Mouse (Mus musculus): ENCODE measurements around the gene Fgfr2. TPM values are rescaled to one million over a fixed set of nuclear protein-coding genes. Genes with fewer than 3 reads are reported as not detected.

Fgfr2 gene
- polyA plus RNA-seq, 1 experiment, result 14.7 TPM

DNA sequence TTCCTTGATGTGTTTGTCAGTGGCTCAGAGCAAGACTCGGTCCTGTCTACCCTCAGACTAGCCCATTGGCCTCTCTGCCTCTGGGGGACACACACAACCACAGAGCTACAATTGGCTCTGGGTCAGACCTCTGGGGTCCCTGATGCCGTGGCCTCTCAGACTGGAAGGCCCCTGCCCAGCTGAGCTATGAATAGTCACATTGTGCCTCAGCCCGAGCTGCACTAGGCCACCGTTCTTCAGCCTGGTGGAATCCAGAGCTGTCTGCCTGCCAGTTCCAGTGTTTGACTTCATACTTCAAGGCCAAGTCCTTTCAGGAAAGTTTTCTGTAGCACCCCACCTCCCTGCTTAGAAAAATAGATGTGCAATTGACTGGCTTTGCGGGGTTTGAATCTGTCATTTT, 434.4 kb downstream of the Fgfr2 start:
- Histone ChIP-seq H3K36me3 (ENCODE audit: control insufficient read depth, insufficient read depth, low read length) (no peaks in the 10 kb centered on the region), H3K4me3 (ENCODE audit: low read depth, low read length) (no peak overlapping the region), H3K27me3 (ENCODE audit: control insufficient read depth, insufficient read depth, low read length) (no peaks in the 10 kb centered on the region), H3K4me1 (ENCODE audit: control insufficient read depth, insufficient read depth, insufficient read length, low read length) (peaks cover 2% of the 10 kb centered on the region; the same call in 1 of the 2 replicates), H3K27ac (ENCODE audit: insufficient read depth, low read depth, low read length) (no peak overlapping the region)
- TF ChIP-seq CTCF (IDR thresholded peaks at IDR 0.05; ENCODE audit: extremely low read depth, insufficient read length, insufficient replicate concordance, low read depth, low read length) (no peak), POLR2A (IDR thresholded peaks at IDR 0.05; ENCODE audit: low read depth, low read length) (no peak)
- WGBS, result 61% methylated on average over 5 of the region's 5 CpGs

DNA sequence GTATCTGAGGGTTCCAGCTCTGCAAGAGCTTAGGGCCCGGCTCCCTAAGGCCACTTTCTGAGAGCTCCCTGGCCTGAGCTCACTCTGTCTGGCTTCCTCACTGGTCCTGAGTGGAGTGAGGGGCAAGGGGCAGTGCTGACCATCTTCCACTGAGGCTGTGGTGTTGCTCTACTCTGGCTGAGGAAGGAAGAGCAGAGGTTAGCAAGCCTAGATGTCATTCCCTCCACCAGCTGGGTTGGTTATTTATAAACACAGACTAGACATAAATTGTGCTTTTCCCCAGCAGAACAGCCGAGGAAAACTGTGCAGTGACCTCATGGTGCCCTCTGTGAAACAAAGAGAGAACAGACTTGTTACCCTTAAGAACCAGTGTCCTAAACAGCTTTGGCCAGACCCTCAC, 435.3 kb downstream of the Fgfr2 start:
- Histone ChIP-seq H3K27ac (ENCODE audit: insufficient read depth, low read depth, low read length) (peak overlapping the region; percentile 18; the same call in 1 of the 2 replicates), H3K27me3 (ENCODE audit: control insufficient read depth, insufficient read depth, low read length) (no peaks in the 10 kb centered on the region), H3K4me3 (ENCODE audit: low read depth, low read length) (no peak overlapping the region), H3K4me1 (ENCODE audit: control insufficient read depth, insufficient read depth, insufficient read length, low read length) (peaks cover 2% of the 10 kb centered on the region; the same call in 1 of the 2 replicates), H3K36me3 (ENCODE audit: control insufficient read depth, insufficient read depth, low read length) (no peaks in the 10 kb centered on the region)
- 63% methylated on average over 2 of the region's 2 CpGs for WGBS
- TF ChIP-seq CTCF (IDR thresholded peaks at IDR 0.05; ENCODE audit: extremely low read depth, insufficient read length, insufficient replicate concordance, low read depth, low read length) (no peak), POLR2A (IDR thresholded peaks at IDR 0.05; ENCODE audit: low read depth, low read length) (no peak)

GRCm38 (mm10) chr7:132686515-132686914, 436.6 kb downstream of the Fgfr2 start:
- H3K36me3 ChIP-seq (ENCODE audit: control insufficient read depth, insufficient read depth, low read length), result no peaks in the 10 kb centered on the region
- 91% methylated on average over 3 of the region's 3 CpGs for WGBS
- TF ChIP-seq POLR2A (IDR thresholded peaks at IDR 0.05; ENCODE audit: low read depth, low read length), result no peak
- no peak for TF ChIP-seq CTCF (IDR thresholded peaks at IDR 0.05; ENCODE audit: extremely low read depth, insufficient read length, insufficient replicate concordance, low read depth, low read length)
- H3K27me3 ChIP-seq (ENCODE audit: control insufficient read depth, insufficient read depth, low read length), result no peaks in the 10 kb centered on the region
- no peak overlapping the region for H3K4me3 ChIP-seq (ENCODE audit: low read depth, low read length)
- H3K27ac ChIP-seq (ENCODE audit: insufficient read depth, low read depth, low read length), result no peak overlapping the region
- peaks cover 2% of the 10 kb centered on the region; the same call in 1 of the 2 replicates for H3K4me1 ChIP-seq (ENCODE audit: control insufficient read depth, insufficient read depth, insufficient read length, low read length)

DNA sequence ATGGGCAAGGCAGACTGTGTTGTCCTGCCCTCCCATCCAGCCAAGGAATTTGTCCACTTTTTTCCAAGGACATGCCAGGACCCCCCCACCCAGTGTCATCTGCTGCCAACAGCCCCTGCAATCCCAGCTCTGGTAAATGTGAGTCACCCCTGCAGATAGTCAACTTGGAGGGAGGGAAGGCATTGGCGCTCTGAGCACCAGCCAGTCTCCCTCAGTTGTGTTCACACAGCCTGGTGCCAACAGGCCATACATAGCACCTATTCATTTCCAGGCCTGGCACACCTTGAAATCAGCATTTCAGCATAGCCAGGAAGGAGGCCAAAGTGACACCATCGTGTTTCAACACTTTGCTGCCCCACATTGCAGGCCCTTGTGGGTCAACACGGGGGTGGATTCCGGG, 439.2 kb downstream of the Fgfr2 start:
- Histone ChIP-seq H3K27ac (ENCODE audit: insufficient read depth, low read depth, low read length) (no peak overlapping the region), H3K27me3 (ENCODE audit: control insufficient read depth, insufficient read depth, low read length) (no peaks in the 10 kb centered on the region), H3K36me3 (ENCODE audit: control insufficient read depth, insufficient read depth, low read length) (no peaks in the 10 kb centered on the region), H3K4me3 (ENCODE audit: low read depth, low read length) (no peak overlapping the region), H3K4me1 (ENCODE audit: control insufficient read depth, insufficient read depth, insufficient read length, low read length) (peaks cover 8% of the 10 kb centered on the region; the same call in 1 of the 2 replicates)
- no peak for TF ChIP-seq POLR2A (IDR thresholded peaks at IDR 0.05; ENCODE audit: low read depth, low read length)
- TF ChIP-seq CTCF (IDR thresholded peaks at IDR 0.05; ENCODE audit: extremely low read depth, insufficient read length, insufficient replicate concordance, low read depth, low read length), result no peak
- 87% methylated on average over 4 of the region's 4 CpGs for WGBS

- H3K27me3 ChIP-seq (ENCODE audit: control insufficient read depth, insufficient read depth, low read length), result no peaks in the 10 kb centered on the region
- H3K4me1 ChIP-seq (ENCODE audit: control insufficient read depth, insufficient read depth, insufficient read length, low read length), result peaks cover 13% of the 10 kb centered on the region; the same call in 1 of the 2 replicates
- TF ChIP-seq POLR2A (IDR thresholded peaks at IDR 0.05; ENCODE audit: low read depth, low read length) (no peak), CTCF (IDR thresholded peaks at IDR 0.05; ENCODE audit: extremely low read depth, insufficient read length, insufficient replicate concordance, low read depth, low read length) (no peak)
- H3K36me3 ChIP-seq (ENCODE audit: control insufficient read depth, insufficient read depth, low read length), result no peaks in the 10 kb centered on the region
- no peak overlapping the region for H3K27ac ChIP-seq (ENCODE audit: insufficient read depth, low read depth, low read length)
- no peak overlapping the region for H3K4me3 ChIP-seq (ENCODE audit: low read depth, low read length)
- 72% methylated on average over 3 of the region's 3 CpGs for whole genome bisulfite sequencing
These were observed 440.2 kb downstream of the Fgfr2 start for GRCm38 (mm10) chr7:132682901-132683300.

- Histone ChIP-seq H3K27me3 (ENCODE audit: control insufficient read depth, insufficient read depth, low read length) (no peaks in the 10 kb centered on the region), H3K36me3 (ENCODE audit: control insufficient read depth, insufficient read depth, low read length) (no peaks in the 10 kb centered on the region), H3K4me1 (ENCODE audit: control insufficient read depth, insufficient read depth, insufficient read length, low read length) (peaks cover 11% of the 10 kb centered on the region; the same call in 1 of the 2 replicates), H3K4me3 (ENCODE audit: low read depth, low read length) (no peak overlapping the region), H3K27ac (ENCODE audit: insufficient read depth, low read depth, low read length) (no peak overlapping the region)
- TF ChIP-seq CTCF (IDR thresholded peaks at IDR 0.05; ENCODE audit: extremely low read depth, insufficient read length, insufficient replicate concordance, low read depth, low read length) (no peak), POLR2A (IDR thresholded peaks at IDR 0.05; ENCODE audit: low read depth, low read length) (no peak)
- WGBS, result 95% methylated on average over 3 of the region's 3 CpGs
These were observed 440.8 kb downstream of the Fgfr2 start for GRCm38 (mm10) chr7:132682336-132682735.

- no peak overlapping the region for H3K4me3 ChIP-seq (ENCODE audit: low read depth, low read length)
- H3K36me3 ChIP-seq (ENCODE audit: control insufficient read depth, insufficient read depth, low read length), result no peaks in the 10 kb centered on the region
- peaks cover 11% of the 10 kb centered on the region; the same call in 1 of the 2 replicates for H3K4me1 ChIP-seq (ENCODE audit: control insufficient read depth, insufficient read depth, insufficient read length, low read length)
- 96% methylated on average over 1 of the region's 1 CpGs for WGBS
- H3K27ac ChIP-seq (ENCODE audit: insufficient read depth, low read depth, low read length), result no peak overlapping the region
- no peaks in the 10 kb centered on the region for H3K27me3 ChIP-seq (ENCODE audit: control insufficient read depth, insufficient read depth, low read length)
- no peak for TF ChIP-seq CTCF (IDR thresholded peaks at IDR 0.05; ENCODE audit: extremely low read depth, insufficient read length, insufficient replicate concordance, low read depth, low read length)
- TF ChIP-seq POLR2A (IDR thresholded peaks at IDR 0.05; ENCODE audit: low read depth, low read length), result no peak
These were observed 441.3 kb downstream of the Fgfr2 start for GRCm38 (mm10) chr7:132681831-132682230.

Measured in small intestine, adult 2 months (tissue).